Mouse (Mus musculus) v-Abl transformed pro-B cells (cell line): ENCODE data around the gene Kat6b.

Experiments used
- in situ Hi-C, 2 experiments: fragments of 400-800 bp; cut with MboI; formaldehyde crosslinking; loops; one replicate each; pipeline ENCODE4 v1.15.1; 2025; ENCODE audit not compliant: unreplicated experiment in 2 of 2

Gene Kat6b

GRCm38 (mm10) chr14:21481231-21481630 lies at the start of gene Kat6b:
TSS of gene Kat6b (plus strand) at chr14:21481434.
- in situ Hi-C loops: no loop called here

- in situ Hi-C loops: no loop called here
Measured at GRCm38 (mm10) chr14:21433415-21433814, 47.8 kb upstream of the Kat6b start.

GRCm38 (mm10) chr14:21433995-21434394 lies 47.2 kb upstream of the Kat6b start:
- in situ Hi-C loops: no loop called here

GRCm38 (mm10) chr14:21434686-21435085 lies 46.5 kb upstream of the Kat6b start:
- in situ Hi-C loops: no loop called here

- in situ Hi-C loops: no loop called here
Measured at GRCm38 (mm10) chr14:21439785-21440184, 41.4 kb upstream of the Kat6b start.

- in situ Hi-C loops: no loop called here
Measured at GRCm38 (mm10) chr14:21440526-21440925, 40.7 kb upstream of the Kat6b start.

- in situ Hi-C loops: no loop called here
Measured at GRCm38 (mm10) chr14:21441772-21442533, 39.3 kb upstream of the Kat6b start.

GRCm38 (mm10) chr14:21452581-21452980 lies 28.7 kb upstream of the Kat6b start:
- in situ Hi-C loops: no loop called here

GRCm38 (mm10) chr14:21453896-21454295 lies 27.3 kb upstream of the Kat6b start:
- in situ Hi-C loops: no loop called here

- in situ Hi-C loops: no loop called here
Measured at GRCm38 (mm10) chr14:21455654-21456350, 25.4 kb upstream of the Kat6b start.

- in situ Hi-C loops: no loop called here
Measured at GRCm38 (mm10) chr14:21456526-21456925, 24.7 kb upstream of the Kat6b start.

GRCm38 (mm10) chr14:21457876-21458275 lies 23.4 kb upstream of the Kat6b start:
- in situ Hi-C loops: no loop called here

GRCm38 (mm10) chr14:21458696-21459095 lies 22.5 kb upstream of the Kat6b start:
- in situ Hi-C loops: no loop called here

- in situ Hi-C loops: no loop called here
Measured at GRCm38 (mm10) chr14:21459163-21459562, 22.1 kb upstream of the Kat6b start.

- in situ Hi-C loops: no loop called here
Measured at GRCm38 (mm10) chr14:21462398-21462797, 18.8 kb upstream of the Kat6b start.

- in situ Hi-C loops: no loop called here
Measured at GRCm38 (mm10) chr14:21463117-21463712, 18.0 kb upstream of the Kat6b start.

- in situ Hi-C loops: loop anchor here in 1 of 2 experiments (10.0 kb wide), 1 partner anchor 326 kb away; no protein-coding TSS in a partner anchor
Measured at GRCm38 (mm10) chr14:21470386-21470785, 10.8 kb upstream of the Kat6b start.

- in situ Hi-C loops: loop anchor here in 1 of 2 experiments (10.0 kb wide), 1 partner anchor 327 kb away; no protein-coding TSS in a partner anchor
Measured at GRCm38 (mm10) chr14:21471975-21472374, 9.3 kb upstream of the Kat6b start.

GRCm38 (mm10) chr14:21474593-21475132 lies 6.6 kb upstream of the Kat6b start:
- in situ Hi-C loops: loop anchor here in 1 of 2 experiments (10.0 kb wide), 1 partner anchor 330 kb away; no protein-coding TSS in a partner anchor

GRCm38 (mm10) chr14:21477181-21477580 lies 4.1 kb upstream of the Kat6b start:
- in situ Hi-C loops: loop anchor here in 1 of 2 experiments (10.0 kb wide), 1 partner anchor 332 kb away; no protein-coding TSS in a partner anchor

GRCm38 (mm10) chr14:21479566-21479965 lies 1.7 kb upstream of the Kat6b start:
- in situ Hi-C loops: loop anchor here in 1 of 2 experiments (10.0 kb wide), 1 partner anchor 335 kb away; no protein-coding TSS in a partner anchor
